Mouse (Mus musculus): ENCODE results near the gene Gm10985. TPM values are rescaled to one million over a fixed set of nuclear protein-coding genes. Genes with fewer than 3 reads are reported as not detected.

Gene Gm10985
- polyA plus RNA-seq (2015; fragmentation: Nextera tagmentation; extraction: Ambion mirVana) = not detected in 2 replicates

GRCm38 (mm10) chr3:53844786-53845185 is at the start of gene Gm10985:
Gene Gm10985, plus strand, starts transcription at chr3:53845086.
- no peak for DNase-seq (ENCODE audit: low spot score)

GRCm38 (mm10) chr3:53796933-53797332 is 48.0 kb upstream of the Gm10985 start:
- DNase-seq (ENCODE audit: low spot score) = no peak

GRCm38 (mm10) chr3:53799671-53800070 is 45.2 kb upstream of the Gm10985 start:
- DNase-seq (ENCODE audit: low spot score) = no peak

GRCm38 (mm10) chr3:53813421-53813977 is 31.4 kb upstream of the Gm10985 start:
- DNase-seq (ENCODE audit: low spot score) = no peak

GRCm38 (mm10) chr3:53834238-53834637 is 10.6 kb upstream of the Gm10985 start:
- no peak for DNase-seq (ENCODE audit: low spot score)

- DNase-seq (ENCODE audit: low spot score) = no peak
Measured at GRCm38 (mm10) chr3:53846206-53846928, 1.5 kb downstream of the Gm10985 start.

- DNase-seq (ENCODE audit: low spot score) = no peak
Measured at GRCm38 (mm10) chr3:53847726-53848125, 2.8 kb downstream of the Gm10985 start.

- no peak for DNase-seq (ENCODE audit: low spot score)
Measured at GRCm38 (mm10) chr3:53848262-53848661, 3.4 kb downstream of the Gm10985 start.

GRCm38 (mm10) chr3:53854261-53854660 is 9.4 kb downstream of the Gm10985 start:
- DNase-seq (ENCODE audit: low spot score) = no peak

GRCm38 (mm10) chr3:53854831-53855230 is 9.9 kb downstream of the Gm10985 start:
- no peak for DNase-seq (ENCODE audit: low spot score)

GRCm38 (mm10) chr3:53863383-53864220 is 18.7 kb downstream of the Gm10985 start, which contains the start of gene Ufm1:
Gene Ufm1, minus strand, starts transcription at chr3:53863830.
- DNase-seq (ENCODE audit: low spot score) = peak; percentile 87

- no peak for DNase-seq (ENCODE audit: low spot score)
Measured at GRCm38 (mm10) chr3:53868212-53868611, 23.3 kb downstream of the Gm10985 start.

GRCm38 (mm10) chr3:53869263-53869662 is 24.4 kb downstream of the Gm10985 start:
- DNase-seq (ENCODE audit: low spot score) = no peak

GRCm38 (mm10) chr3:53870482-53870881 is 25.6 kb downstream of the Gm10985 start:
- no peak for DNase-seq (ENCODE audit: low spot score)

- no peak for DNase-seq (ENCODE audit: low spot score)
Measured at GRCm38 (mm10) chr3:53871596-53871995, 26.7 kb downstream of the Gm10985 start.

GRCm38 (mm10) chr3:53890619-53891540 is 46.0 kb downstream of the Gm10985 start:
- no peak for DNase-seq (ENCODE audit: low spot score)

Other genes starting within 250 kb of the Gm10985 start
- 2.5 and 2.6 TPM in 2 replicates for gene Frem2, start 187.7 kb upstream of the Gm10985 start, polyA plus RNA-seq (2015; fragmentation: Nextera tagmentation; extraction: Ambion mirVana)
- gene Ufm1, start 18.7 kb downstream of the Gm10985 start, polyA plus RNA-seq (2015; fragmentation: Nextera tagmentation; extraction: Ambion mirVana) = 146 and 148 TPM in 2 replicates

All from thymus, postnatal 0 days (tissue).